Mouse (Mus musculus): Measurements from ENCODE around the gene Trpv4. TPM values are rescaled to one million over a fixed set of nuclear protein-coding genes. Genes with fewer than 3 reads are reported as not detected.

The Trpv4 gene
- polyA plus RNA-seq, 1 experiment: 1.3 TPM

DNA sequence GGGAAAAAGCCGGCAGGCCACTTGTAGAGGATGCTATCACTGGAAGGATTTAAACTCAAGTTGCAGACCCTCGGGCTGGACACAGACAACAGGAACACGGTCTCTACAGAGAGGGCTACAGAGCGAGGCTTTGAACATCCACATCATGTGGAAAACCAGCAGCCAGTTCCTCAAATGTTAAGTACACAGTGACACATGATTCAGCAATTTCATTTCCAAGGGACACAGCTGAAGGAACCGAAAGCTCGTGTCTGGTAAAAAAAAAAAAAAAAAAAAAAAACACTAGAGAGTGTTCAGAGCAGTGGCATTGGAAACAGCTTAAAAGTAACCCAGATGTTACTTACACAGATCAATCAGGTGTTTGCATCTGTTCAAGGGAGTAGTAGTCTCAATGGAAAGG, 2.8 kb upstream of the Trpv4 start:
- Histone ChIP-seq H3K4me3 (replicated peaks; ENCODE audit: control insufficient read depth, low read depth, low read length) (no peak overlapping the region), H3K27ac (ENCODE audit: control insufficient read depth, insufficient read depth, low read depth, low read length, poor library complexity) (peak overlapping the region; percentile 30; the same call in 1 of the 2 replicates), H3K4me1 (ENCODE audit: control insufficient read depth, insufficient read depth, low read length) (no peaks in the 10 kb centered on the region)
- WGBS: 2% methylated on average over 6 of the region's 6 CpGs
- TF ChIP-seq CTCF (IDR thresholded peaks at IDR 0.05; ENCODE audit: control insufficient read depth, insufficient read depth, low read length) (no peak), POLR2A (IDR thresholded peaks at IDR 0.05; ENCODE audit: borderline replicate concordance, control insufficient read depth, low read depth, low read length) (no peak)

DNA sequence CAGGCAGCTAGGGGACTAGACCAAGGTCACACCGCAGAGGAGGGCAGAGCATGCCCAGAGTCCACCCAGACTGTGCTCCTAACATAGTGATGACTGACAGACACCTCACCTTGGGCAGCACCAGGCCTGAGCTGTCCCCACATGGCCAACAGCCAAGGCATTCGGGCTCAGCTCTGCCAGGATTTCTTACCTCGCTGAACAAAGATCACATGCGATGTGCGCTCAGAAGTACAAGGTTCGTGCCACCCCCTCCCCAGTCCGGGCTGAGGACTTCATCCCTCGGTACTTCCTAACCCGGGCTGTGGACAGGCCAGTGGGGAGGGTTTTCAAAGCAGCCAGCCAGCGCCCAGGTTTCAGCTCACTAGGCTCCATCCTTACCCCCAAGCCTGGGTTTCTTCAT, 795 bp downstream of the Trpv4 start:
- WGBS: 60% methylated on average over 10 of the region's 10 CpGs
- H3K4me1 ChIP-seq (ENCODE audit: control insufficient read depth, insufficient read depth, low read length): no peaks in the 10 kb centered on the region
- H3K4me3 ChIP-seq (replicated peaks; ENCODE audit: control insufficient read depth, low read depth, low read length): no peak overlapping the region
- TF ChIP-seq POLR2A (IDR thresholded peaks at IDR 0.05; ENCODE audit: borderline replicate concordance, control insufficient read depth, low read depth, low read length) (no peak), CTCF (IDR thresholded peaks at IDR 0.05; ENCODE audit: control insufficient read depth, insufficient read depth, low read length) (no peak)
- H3K27ac ChIP-seq (ENCODE audit: control insufficient read depth, insufficient read depth, low read depth, low read length, poor library complexity): no peak overlapping the region

DNA sequence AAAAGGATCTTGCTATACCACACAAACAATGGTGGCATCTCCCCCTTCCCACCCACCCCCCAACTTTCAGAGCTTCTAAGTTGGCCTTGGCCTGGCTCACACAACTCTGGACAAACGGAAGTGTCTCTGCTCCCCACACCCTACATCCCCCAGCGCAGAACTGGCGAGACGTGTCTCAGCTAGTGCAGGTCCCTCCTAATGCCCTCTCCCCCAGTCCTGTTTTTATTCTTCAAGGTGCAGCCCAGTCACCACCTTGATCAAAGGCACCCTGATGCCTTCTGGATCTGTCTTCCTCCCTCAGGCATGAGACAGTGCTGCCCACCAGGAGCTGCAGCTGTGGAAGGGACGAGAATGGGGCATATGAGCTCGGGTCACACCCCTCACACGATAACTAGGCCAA, 1.9 kb downstream of the Trpv4 start:
- WGBS: 80% methylated on average over 7 of the region's 7 CpGs
- TF ChIP-seq CTCF (IDR thresholded peaks at IDR 0.05; ENCODE audit: control insufficient read depth, insufficient read depth, low read length): no peak
- no peak for TF ChIP-seq POLR2A (IDR thresholded peaks at IDR 0.05; ENCODE audit: borderline replicate concordance, control insufficient read depth, low read depth, low read length)
- Histone ChIP-seq H3K4me1 (ENCODE audit: control insufficient read depth, insufficient read depth, low read length) (no peaks in the 10 kb centered on the region), H3K27ac (ENCODE audit: control insufficient read depth, insufficient read depth, low read depth, low read length, poor library complexity) (no peak overlapping the region), H3K4me3 (replicated peaks; ENCODE audit: control insufficient read depth, low read depth, low read length) (no peak overlapping the region)

DNA sequence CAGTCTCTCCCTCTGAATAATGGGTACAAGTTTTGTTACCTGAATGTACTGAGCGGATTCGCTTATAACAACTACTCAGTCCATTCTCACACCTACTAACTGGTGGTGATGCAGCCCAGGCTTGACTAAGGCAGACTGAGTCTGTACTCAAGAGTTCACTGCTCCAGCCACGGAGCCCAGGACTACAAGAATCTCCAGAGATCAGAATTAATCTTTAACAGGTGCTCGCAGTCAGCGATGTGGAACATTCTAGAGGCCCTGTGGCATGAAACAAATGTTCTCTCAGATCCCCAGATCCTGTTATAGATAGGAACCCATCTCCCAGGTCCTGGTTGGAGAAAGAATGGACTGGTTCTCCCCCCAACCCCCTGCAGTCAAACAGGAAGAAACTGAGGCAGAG, 2.5 kb downstream of the Trpv4 start:
- H3K4me3 ChIP-seq (replicated peaks; ENCODE audit: control insufficient read depth, low read depth, low read length): no peak overlapping the region
- H3K4me1 ChIP-seq (ENCODE audit: control insufficient read depth, insufficient read depth, low read length): no peaks in the 10 kb centered on the region
- 77% methylated on average over 5 of the region's 5 CpGs for WGBS
- no peak overlapping the region for H3K27ac ChIP-seq (ENCODE audit: control insufficient read depth, insufficient read depth, low read depth, low read length, poor library complexity)
- TF ChIP-seq POLR2A (IDR thresholded peaks at IDR 0.05; ENCODE audit: borderline replicate concordance, control insufficient read depth, low read depth, low read length) (no peak), CTCF (IDR thresholded peaks at IDR 0.05; ENCODE audit: control insufficient read depth, insufficient read depth, low read length) (no peak)

DNA sequence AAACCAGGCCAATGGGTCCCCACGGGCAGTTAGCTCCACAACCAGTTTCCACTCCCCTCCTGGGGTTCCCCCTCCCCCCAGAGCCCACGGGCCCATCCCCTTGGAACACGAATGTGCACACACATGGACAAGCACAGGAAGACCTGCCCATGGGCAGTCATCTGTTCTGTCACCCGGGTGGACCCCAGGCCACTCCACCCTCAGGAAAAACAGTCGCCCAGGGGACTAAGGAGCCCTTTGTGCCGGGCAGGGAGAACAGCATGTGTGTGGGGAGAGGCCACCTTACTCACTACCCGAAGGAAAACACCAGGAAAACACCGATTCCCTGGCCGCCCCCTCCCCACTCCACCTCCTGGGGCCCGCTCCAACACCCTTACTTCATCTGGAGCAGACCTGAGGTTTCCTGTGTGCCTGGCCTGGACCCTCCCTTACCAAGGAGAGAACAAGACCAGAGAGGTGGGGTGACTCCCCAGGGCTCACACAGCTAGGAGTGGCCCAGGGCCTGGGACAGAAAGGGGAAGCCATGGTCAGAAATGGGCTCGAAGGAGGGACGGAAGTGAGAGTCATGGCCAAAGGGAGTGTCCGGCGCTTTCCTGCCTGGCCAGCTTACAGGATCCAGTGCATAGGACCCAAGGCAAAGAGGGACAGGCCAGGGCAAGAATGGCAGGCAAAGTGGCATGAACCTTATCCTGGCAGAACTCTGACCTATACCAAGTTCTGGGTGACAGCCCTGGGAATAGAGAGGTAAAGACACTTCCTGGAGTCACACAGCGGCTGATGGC, 4.4 kb downstream of the Trpv4 start:
- no peak for TF ChIP-seq POLR2A (IDR thresholded peaks at IDR 0.05; ENCODE audit: borderline replicate concordance, control insufficient read depth, low read depth, low read length)
- no peak for TF ChIP-seq CTCF (IDR thresholded peaks at IDR 0.05; ENCODE audit: control insufficient read depth, insufficient read depth, low read length)
- Histone ChIP-seq H3K4me1 (ENCODE audit: control insufficient read depth, insufficient read depth, low read length) (no peaks in the 10 kb centered on the region), H3K4me3 (replicated peaks; ENCODE audit: control insufficient read depth, low read depth, low read length) (no peak overlapping the region), H3K27ac (ENCODE audit: control insufficient read depth, insufficient read depth, low read depth, low read length, poor library complexity) (no peak overlapping the region)
- WGBS: 66% methylated on average over 15 of the region's 15 CpGs

DNA sequence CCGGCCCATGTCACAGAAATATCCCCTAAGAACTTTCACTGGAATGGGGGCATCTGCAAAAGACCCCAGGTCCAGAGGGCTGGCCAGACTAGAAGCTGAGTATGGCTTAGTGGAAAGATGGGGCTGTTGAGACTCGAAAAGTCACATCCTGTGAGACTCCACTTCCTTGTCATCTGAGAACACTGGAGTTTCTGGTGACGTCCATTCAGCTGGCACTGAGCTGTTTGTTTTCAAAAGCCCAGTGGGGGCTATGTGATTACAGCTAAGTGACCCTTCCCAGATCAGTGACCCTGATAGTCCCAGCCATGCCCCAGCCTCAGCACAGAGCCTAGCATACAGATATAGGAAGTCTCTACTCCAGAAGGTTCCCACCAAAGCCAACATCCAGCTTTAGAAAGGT, 6.8 kb downstream of the Trpv4 start:
- Histone ChIP-seq H3K4me3 (replicated peaks; ENCODE audit: control insufficient read depth, low read depth, low read length) (no peak overlapping the region), H3K4me1 (ENCODE audit: control insufficient read depth, insufficient read depth, low read length) (no peaks in the 10 kb centered on the region), H3K27ac (ENCODE audit: control insufficient read depth, insufficient read depth, low read depth, low read length, poor library complexity) (no peak overlapping the region; the same call in 1 of the 2 replicates)
- 30% methylated on average over 3 of the region's 3 CpGs for WGBS
- TF ChIP-seq POLR2A (IDR thresholded peaks at IDR 0.05; ENCODE audit: borderline replicate concordance, control insufficient read depth, low read depth, low read length) (no peak), CTCF (IDR thresholded peaks at IDR 0.05; ENCODE audit: control insufficient read depth, insufficient read depth, low read length) (no peak)

DNA sequence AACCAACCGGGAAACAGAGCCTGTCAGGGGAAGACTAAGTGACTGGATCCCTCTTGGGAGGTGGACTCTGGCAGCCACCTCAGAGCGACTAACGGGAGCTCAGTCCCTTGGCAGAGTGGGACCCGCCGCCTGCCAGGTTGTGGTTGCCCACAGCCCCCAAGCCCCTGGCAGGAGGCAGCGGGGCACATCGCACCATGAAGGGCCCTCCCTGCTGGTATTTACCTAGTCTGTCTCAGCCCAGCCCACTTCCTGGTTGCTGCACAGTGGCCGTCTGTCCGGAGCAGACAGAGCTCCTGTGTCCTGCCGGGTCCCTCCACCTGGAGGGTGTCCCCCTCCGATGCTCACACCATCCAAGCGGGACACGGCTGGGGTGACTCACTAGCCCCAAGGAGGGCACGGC, 7.2 kb downstream of the Trpv4 start:
- H3K4me1 ChIP-seq (ENCODE audit: control insufficient read depth, insufficient read depth, low read length): no peaks in the 10 kb centered on the region
- H3K4me3 ChIP-seq (replicated peaks; ENCODE audit: control insufficient read depth, low read depth, low read length): no peak overlapping the region
- no peak for TF ChIP-seq POLR2A (IDR thresholded peaks at IDR 0.05; ENCODE audit: borderline replicate concordance, control insufficient read depth, low read depth, low read length)
- TF ChIP-seq CTCF (IDR thresholded peaks at IDR 0.05; ENCODE audit: control insufficient read depth, insufficient read depth, low read length): no peak
- WGBS: 18% methylated on average over 14 of the region's 14 CpGs
- peak overlapping the region; percentile 14; the same call in 1 of the 2 replicates for H3K27ac ChIP-seq (ENCODE audit: control insufficient read depth, insufficient read depth, low read depth, low read length, poor library complexity)

DNA sequence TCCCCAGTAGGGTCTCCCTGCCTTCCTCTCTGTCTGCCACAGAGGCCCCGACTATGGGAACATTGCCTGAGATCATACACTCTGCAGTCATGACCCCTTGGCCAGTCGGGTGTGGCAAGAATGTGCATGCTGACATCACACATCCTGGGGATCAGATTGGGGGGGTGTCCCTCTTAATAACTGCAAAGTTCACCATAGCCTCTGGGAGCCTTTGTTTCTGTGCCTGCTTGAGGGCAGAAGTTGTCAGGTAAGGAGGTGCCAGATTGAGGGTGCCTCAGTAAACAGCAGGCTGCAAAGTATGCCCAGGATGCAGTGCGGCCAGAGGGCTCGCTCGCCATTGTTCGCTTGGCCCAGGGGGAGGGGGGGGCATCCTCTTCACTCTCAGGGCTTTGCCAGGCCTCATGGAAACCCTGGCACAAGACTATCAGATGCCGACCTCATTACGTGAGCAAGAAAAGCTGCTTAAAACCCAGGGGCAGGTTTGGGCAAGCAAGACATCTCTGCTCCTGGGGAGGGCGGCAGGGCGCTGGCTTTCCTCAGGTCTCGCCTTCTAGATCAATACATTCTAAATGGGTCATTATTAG, 9.4 kb downstream of the Trpv4 start:
- 81% methylated on average over 11 of the region's 11 CpGs for WGBS
- Histone ChIP-seq H3K4me1 (ENCODE audit: control insufficient read depth, insufficient read depth, low read length) (no peaks in the 10 kb centered on the region), H3K27ac (ENCODE audit: control insufficient read depth, insufficient read depth, low read depth, low read length, poor library complexity) (no peak overlapping the region), H3K4me3 (replicated peaks; ENCODE audit: control insufficient read depth, low read depth, low read length) (no peak overlapping the region)
- TF ChIP-seq CTCF (IDR thresholded peaks at IDR 0.05; ENCODE audit: control insufficient read depth, insufficient read depth, low read length): no peak
